In genomic region chr5:130059413-130060328, GRCm38 (mm10) we compare ENCODE assay signal across 9 mouse cellular contexts. TPM values are rescaled to one million over a fixed set of nuclear protein-coding genes. Genes with fewer than 3 reads are reported as not detected.
DNase-seq lines count a peak whose midpoint lies in the region; ATAC-seq lines count a peak whose summit lies in the region.
"Had no signal": no experiment of that assay in that cellular context is flagged by ENCODE, and none has a peak within 500 bp of the region (broad histone marks: within the 10 kb centered on the region; RNA-seq: fewer than 3 reads in every experiment).

No protein-coding gene starts in this region.

- peak; percentile 47; the same call in 1 of the 2 replicates for ATAC-seq in limb, embryonic 12.5 days (ENCODE audit: insufficient number of reproducible peaks, insufficient read depth, low FRiP score, low TSS enrichment, low read depth)
- 0 out of 2 replicates have a peak, but pooled peaks have one; percentile 57 for ATAC-seq in heart, embryonic 11.5 days (replicated peaks; ENCODE audit: insufficient number of reproducible peaks, low FRiP score, low TSS enrichment)
- ATAC-seq in hindbrain, embryonic 13.5 days (ENCODE audit: low FRiP score): no peak
- no peak for ATAC-seq in neural tube, embryonic 13.5 days (ENCODE audit: low read depth)

- no peak for DNase-seq in limb, embryonic 10.5 days (ENCODE audit: low spot score)
- no peak for DNase-seq in yolk sac, embryonic 10.5 days (ENCODE audit: low spot score)
- DNase-seq in cerebellum, adult 11 months: no peak
- DNase-seq: cerebellum, adult 9-10 months; gastrocnemius, postnatal 10 days had no signal

- H3K36me3 ChIP-seq in limb, embryonic 12.5 days: peaks cover 40% of the 10 kb centered on the region
- peaks cover 55% of the 10 kb centered on the region for H3K36me3 ChIP-seq in limb, embryonic 10.5 days
- 0 out of 2 replicates have a peak, but pooled peaks cover 6% of the 10 kb centered on the region for H3K36me3 ChIP-seq in heart, embryonic 11.5 days (ENCODE audit: control insufficient read depth, insufficient read depth, low read length)
- peaks cover 48% of the 10 kb centered on the region for H3K36me3 ChIP-seq in hindbrain, embryonic 13.5 days
- peaks cover 39% of the 10 kb centered on the region for H3K36me3 ChIP-seq in neural tube, embryonic 13.5 days

- no peaks in the 10 kb centered on the region for H3K9me3 ChIP-seq in limb, embryonic 12.5 days
- no peaks in the 10 kb centered on the region for H3K9me3 ChIP-seq in limb, embryonic 10.5 days (replicated peaks)
- H3K9me3 ChIP-seq in heart, embryonic 11.5 days (replicated peaks; ENCODE audit: control insufficient read depth, low read length): no peaks in the 10 kb centered on the region
- no peaks in the 10 kb centered on the region for H3K9me3 ChIP-seq in hindbrain, embryonic 13.5 days
- H3K9me3 ChIP-seq in neural tube, embryonic 13.5 days: no peaks in the 10 kb centered on the region

- no peak overlapping the region for H3K27ac ChIP-seq in limb, embryonic 12.5 days
- no peak overlapping the region for H3K27ac ChIP-seq in limb, embryonic 10.5 days
- peak overlapping the region; percentile 67 for H3K27ac ChIP-seq in heart, embryonic 11.5 days (ENCODE audit: low read depth, low read length)
- peak overlapping the region; percentile 30; the same call in 1 of the 2 replicates for H3K27ac ChIP-seq in hindbrain, embryonic 13.5 days
- peak overlapping the region; percentile 38; the same call in 1 of the 2 replicates for H3K27ac ChIP-seq in neural tube, embryonic 13.5 days (replicated peaks)

- 83% methylated on average over 12 of the region's 12 CpGs for WGBS in limb, embryonic 12.5 days
- WGBS in limb, embryonic 10.5 days: 88% methylated on average over 12 of the region's 12 CpGs
- 56% methylated on average over 12 of the region's 12 CpGs for WGBS in heart, embryonic 11.5 days (ENCODE audit: insufficient replicate concordance)
- WGBS in hindbrain, embryonic 13.5 days: 77% methylated on average over 12 of the region's 12 CpGs
- 80% methylated on average over 12 of the region's 12 CpGs for WGBS in neural tube, embryonic 13.5 days

- H3K27me3 ChIP-seq in limb, embryonic 12.5 days: no peaks in the 10 kb centered on the region
- no peaks in the 10 kb centered on the region for H3K27me3 ChIP-seq in limb, embryonic 10.5 days (ENCODE audit: low read depth, poor library complexity, severe bottlenecking)
- peaks cover 5% of the 10 kb centered on the region; the same call in 1 of the 2 replicates for H3K27me3 ChIP-seq in heart, embryonic 11.5 days (ENCODE audit: control insufficient read depth, insufficient read depth, low read length)
- no peaks in the 10 kb centered on the region for H3K27me3 ChIP-seq in hindbrain, embryonic 13.5 days
- no peaks in the 10 kb centered on the region for H3K27me3 ChIP-seq in neural tube, embryonic 13.5 days

- no peak overlapping the region for H3K4me2 ChIP-seq in limb, embryonic 12.5 days
- no peak overlapping the region for H3K4me2 ChIP-seq in heart, embryonic 11.5 days
- no peak overlapping the region for H3K4me2 ChIP-seq in hindbrain, embryonic 13.5 days
- no peak overlapping the region for H3K4me2 ChIP-seq in neural tube, embryonic 13.5 days

- H3K9ac ChIP-seq in limb, embryonic 12.5 days (replicated peaks): no peak overlapping the region
- no peak overlapping the region for H3K9ac ChIP-seq in heart, embryonic 11.5 days (ENCODE audit: low read depth, low read length)
- H3K9ac ChIP-seq in hindbrain, embryonic 13.5 days: no peak overlapping the region; the same call in 1 of the 2 replicates
- H3K9ac ChIP-seq in neural tube, embryonic 13.5 days: no peak overlapping the region

- H3K4me3 ChIP-seq in limb, embryonic 12.5 days (replicated peaks): no peak overlapping the region
- no peak overlapping the region for H3K4me3 ChIP-seq in limb, embryonic 10.5 days
- no peak overlapping the region for H3K4me3 ChIP-seq in heart, embryonic 11.5 days (ENCODE audit: low read depth, low read length)
- H3K4me3 ChIP-seq in hindbrain, embryonic 13.5 days: no peak overlapping the region
- no peak overlapping the region for H3K4me3 ChIP-seq in neural tube, embryonic 13.5 days

- no peaks in the 10 kb centered on the region for H3K4me1 ChIP-seq in limb, embryonic 12.5 days (replicated peaks)
- no peaks in the 10 kb centered on the region for H3K4me1 ChIP-seq in limb, embryonic 10.5 days
- H3K4me1 ChIP-seq in heart, embryonic 11.5 days (ENCODE audit: control insufficient read depth, insufficient read depth, low read length): peaks cover 12% of the 10 kb centered on the region
- H3K4me1 ChIP-seq in hindbrain, embryonic 13.5 days (replicated peaks): no peaks in the 10 kb centered on the region
- no peaks in the 10 kb centered on the region for H3K4me1 ChIP-seq in neural tube, embryonic 13.5 days (replicated peaks)

RNA-seq across cellular contexts. Expression of gene Tpst1, which starts 13.5 kb away (rescaled TPM):
- polyA plus RNA-seq in limb, embryonic 12.5 days (2016; fragmentation: Nextera tagmentation; extraction: Ambion mirVana): 83.5 and 85.3 TPM in 2 replicates
- polyA plus RNA-seq in limb, embryonic 10.5 days (2016; fragmentation: Nextera tagmentation; extraction: Ambion mirVana): 65.4 and 65.6 TPM in 2 replicates
- 28.1 and 28.8 TPM in 2 replicates for polyA plus RNA-seq in heart, embryonic 11.5 days (2014; fragmentation: Nextera tagmentation; extraction: Ambion mirVana)
- 52.5 and 52.8 TPM in 2 replicates for polyA plus RNA-seq in hindbrain, embryonic 13.5 days (2015; fragmentation: Nextera tagmentation; extraction: Ambion mirVana)
- 56.7 and 59.0 TPM in 2 replicates for polyA plus RNA-seq in neural tube, embryonic 13.5 days (2015; fragmentation: Nextera tagmentation; extraction: Ambion mirVana)

RNA-seq across cellular contexts. Expression of gene Crcp, which starts 30.6 kb away (rescaled TPM):
- 39.6 and 46.0 TPM in 2 replicates for polyA plus RNA-seq in limb, embryonic 12.5 days (2016; fragmentation: Nextera tagmentation; extraction: Ambion mirVana)
- polyA plus RNA-seq in limb, embryonic 10.5 days (2016; fragmentation: Nextera tagmentation; extraction: Ambion mirVana): 57.2 and 61.0 TPM in 2 replicates
- polyA plus RNA-seq in heart, embryonic 11.5 days (2014; fragmentation: Nextera tagmentation; extraction: Ambion mirVana): 21.0 and 22.1 TPM in 2 replicates
- polyA plus RNA-seq in hindbrain, embryonic 13.5 days (2015; fragmentation: Nextera tagmentation; extraction: Ambion mirVana): 78.7 and 82.4 TPM in 2 replicates
- polyA plus RNA-seq in neural tube, embryonic 13.5 days (2015; fragmentation: Nextera tagmentation; extraction: Ambion mirVana): 70.1 and 80.1 TPM in 2 replicates

RNA-seq across cellular contexts. Expression of gene Asl, which starts 30.6 kb away (rescaled TPM):
- polyA plus RNA-seq in limb, embryonic 12.5 days (2016; fragmentation: Nextera tagmentation; extraction: Ambion mirVana): 29.5 and 29.6 TPM in 2 replicates
- polyA plus RNA-seq in limb, embryonic 10.5 days (2016; fragmentation: Nextera tagmentation; extraction: Ambion mirVana): 26.1 and 27.5 TPM in 2 replicates
- 18.2 and 18.6 TPM in 2 replicates for polyA plus RNA-seq in heart, embryonic 11.5 days (2014; fragmentation: Nextera tagmentation; extraction: Ambion mirVana)
- 31.3 and 40.2 TPM in 2 replicates for polyA plus RNA-seq in hindbrain, embryonic 13.5 days (2015; fragmentation: Nextera tagmentation; extraction: Ambion mirVana)
- polyA plus RNA-seq in neural tube, embryonic 13.5 days (2015; fragmentation: Nextera tagmentation; extraction: Ambion mirVana): 40.3 and 44.4 TPM in 2 replicates

RNA-seq across cellular contexts. Expression of gene Gusb, which starts 56.8 kb away (rescaled TPM):
- polyA plus RNA-seq in limb, embryonic 12.5 days (2016; fragmentation: Nextera tagmentation; extraction: Ambion mirVana): 43.0 and 45.7 TPM in 2 replicates
- polyA plus RNA-seq in limb, embryonic 10.5 days (2016; fragmentation: Nextera tagmentation; extraction: Ambion mirVana): 53.9 and 61.7 TPM in 2 replicates
- 50.2 and 62.8 TPM in 2 replicates for polyA plus RNA-seq in heart, embryonic 11.5 days (2014; fragmentation: Nextera tagmentation; extraction: Ambion mirVana)
- 28.9 and 31.9 TPM in 2 replicates for polyA plus RNA-seq in hindbrain, embryonic 13.5 days (2015; fragmentation: Nextera tagmentation; extraction: Ambion mirVana)
- polyA plus RNA-seq in neural tube, embryonic 13.5 days (2015; fragmentation: Nextera tagmentation; extraction: Ambion mirVana): 30.9 and 33.3 TPM in 2 replicates

Comparison
In these comparisons a context has a peak if more than half of its experiments do, and no peak if none do; other contexts are left out.
1. ATAC-seq: peak in limb, embryonic 12.5 days (single experiment) and heart, embryonic 11.5 days (single experiment); none in hindbrain, embryonic 13.5 days (single experiment) and neural tube, embryonic 13.5 days (single experiment).
2. H3K27ac ChIP-seq: peak in heart, embryonic 11.5 days (single experiment), hindbrain, embryonic 13.5 days (single experiment) and neural tube, embryonic 13.5 days (single experiment); none in limb, embryonic 12.5 days (single experiment) and limb, embryonic 10.5 days (single experiment).